Mouse (Mus musculus): Measurements from ENCODE around the gene Csnk1g1. TPM values are rescaled to one million over a fixed set of nuclear protein-coding genes. Genes with fewer than 3 reads are reported as not detected.

The Csnk1g1 gene
- polyA plus RNA-seq, 1 experiment from 2014 or later: 8.4 TPM

DNA sequence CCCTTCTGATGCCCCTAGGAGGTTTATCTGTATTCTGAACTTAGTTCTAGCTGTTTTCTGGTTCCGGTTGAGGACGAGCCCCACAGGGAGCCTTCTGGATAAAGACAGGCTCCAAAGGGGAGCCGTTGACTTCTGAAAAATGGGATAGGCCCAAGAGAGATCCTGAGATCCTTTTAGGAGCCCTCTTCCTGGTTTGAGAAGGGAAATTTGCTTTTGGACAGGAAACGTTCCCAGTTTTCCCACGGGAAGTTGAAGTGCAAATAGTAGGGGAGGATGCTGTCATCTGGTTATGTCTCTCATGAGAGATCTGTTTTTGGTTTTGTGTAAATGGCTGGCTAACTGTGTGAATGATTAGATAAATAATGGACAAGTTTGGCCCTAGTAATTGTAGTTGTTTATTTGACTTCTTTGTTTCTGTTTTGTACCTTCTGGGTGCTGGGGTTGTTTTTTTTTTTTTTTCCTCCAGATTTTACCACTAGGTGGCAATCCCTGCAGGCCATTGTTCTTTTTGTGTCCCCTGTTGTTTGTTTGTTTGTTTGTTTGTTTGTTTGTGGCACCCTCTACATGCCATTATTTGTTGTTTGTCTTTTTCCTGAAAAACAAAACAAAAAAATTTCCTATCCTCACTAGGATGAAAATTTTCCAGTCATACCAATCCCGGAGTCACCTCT, 141.3 kb downstream of the Csnk1g1 start:
- no peaks in the 10 kb centered on the region for H3K9me3 ChIP-seq (replicated peaks; ENCODE audit: low read length)
- no peak for ATAC-seq (replicated peaks; ENCODE audit: low FRiP score, low read depth)
- H3K4me2 ChIP-seq (ENCODE audit: low read length): no peak overlapping the region
- peak; percentile 38; the same call in 1 of the 2 replicates for TF ChIP-seq CTCF (IDR thresholded peaks at IDR 0.05; ENCODE audit: low read depth)
- no peaks in the 10 kb centered on the region for H3K36me3 ChIP-seq (ENCODE audit: insufficient read depth, low read length)
- no peak overlapping the region for H3K4me3 ChIP-seq (replicated peaks; ENCODE audit: low read depth, low read length)
- H3K9ac ChIP-seq (ENCODE audit: low read depth, low read length): no peak overlapping the region
- no peaks in the 10 kb centered on the region for H3K27me3 ChIP-seq (ENCODE audit: insufficient read depth, low read length)
- H3K4me1 ChIP-seq (replicated peaks; ENCODE audit: insufficient read depth, low read length): peaks cover 9% of the 10 kb centered on the region
- no peak for DNase-seq (ENCODE audit: low spot score)
- 58% methylated on average over 6 of the region's 6 CpGs for WGBS
- peak overlapping the region; percentile 50; the same call in 1 of the 2 replicates for H3K27ac ChIP-seq

- 69% methylated on average over 4 of the region's 4 CpGs for WGBS
- DNase-seq (ENCODE audit: low spot score): no peak
These were observed 142.8 kb downstream of the Csnk1g1 start for GRCm38 (mm10) chr9:66051493-66051892.

DNA sequence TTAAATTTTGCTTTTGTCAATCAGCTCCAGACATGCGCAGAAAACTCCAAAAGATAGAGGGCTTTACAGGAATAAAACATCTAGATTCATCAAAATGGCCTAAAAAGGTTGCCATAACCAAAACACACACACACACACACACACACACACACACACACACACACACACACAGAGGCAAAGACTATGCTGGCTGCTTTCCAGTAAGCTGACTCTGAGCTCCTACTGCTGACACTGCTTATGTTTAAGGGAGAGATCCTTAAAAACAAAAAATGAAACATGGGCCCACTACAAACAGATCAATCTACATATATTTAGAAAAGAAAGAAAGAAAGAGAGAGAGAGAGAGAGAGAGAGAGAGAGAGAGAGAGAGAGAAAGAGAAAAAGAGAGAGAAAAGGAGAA, 144.0 kb downstream of the Csnk1g1 start:
- Histone ChIP-seq H3K36me3 (ENCODE audit: insufficient read depth, low read length) (no peaks in the 10 kb centered on the region), H3K9ac (ENCODE audit: low read depth, low read length) (no peak overlapping the region), H3K27me3 (ENCODE audit: insufficient read depth, low read length) (no peaks in the 10 kb centered on the region), H3K4me1 (replicated peaks; ENCODE audit: insufficient read depth, low read length) (peaks cover 9% of the 10 kb centered on the region), H3K4me3 (replicated peaks; ENCODE audit: low read depth, low read length) (no peak overlapping the region), H3K4me2 (ENCODE audit: low read length) (no peak overlapping the region), H3K27ac (no peak overlapping the region), H3K9me3 (replicated peaks; ENCODE audit: low read length) (no peaks in the 10 kb centered on the region)
- ATAC-seq (replicated peaks; ENCODE audit: low FRiP score, low read depth): no peak
- TF ChIP-seq CTCF (IDR thresholded peaks at IDR 0.05; ENCODE audit: low read depth): no peak
- no peak for DNase-seq (ENCODE audit: low spot score)
- 87% methylated on average over 1 of the region's 1 CpGs for WGBS

More at GRCm38 (mm10) chr9:66051493-66051892, 142.8 kb downstream of the Csnk1g1 start:
- no peak for ATAC-seq (replicated peaks; ENCODE audit: low FRiP score, low read depth)
- no peaks in the 10 kb centered on the region for H3K9me3 ChIP-seq (replicated peaks; ENCODE audit: low read length)
- H3K27ac ChIP-seq: no peak overlapping the region
- H3K4me3 ChIP-seq (replicated peaks; ENCODE audit: low read depth, low read length): no peak overlapping the region
- no peaks in the 10 kb centered on the region for H3K36me3 ChIP-seq (ENCODE audit: insufficient read depth, low read length)
- no peak for TF ChIP-seq CTCF (IDR thresholded peaks at IDR 0.05; ENCODE audit: low read depth)
- no peak overlapping the region for H3K9ac ChIP-seq (ENCODE audit: low read depth, low read length)
- no peaks in the 10 kb centered on the region for H3K27me3 ChIP-seq (ENCODE audit: insufficient read depth, low read length)
- H3K4me1 ChIP-seq (replicated peaks; ENCODE audit: insufficient read depth, low read length): peaks cover 9% of the 10 kb centered on the region
- H3K4me2 ChIP-seq (ENCODE audit: low read length): no peak overlapping the region

- DNase-seq (ENCODE audit: low spot score) (no peak), ATAC-seq (replicated peaks; ENCODE audit: low FRiP score, low read depth) (no peak)
- H3K27ac ChIP-seq: no peak overlapping the region
These were observed 144.9 kb downstream of the Csnk1g1 start for GRCm38 (mm10) chr9:66053620-66054019.

GRCm38 (mm10) chr9:66059583-66060307, 151.0 kb downstream of the Csnk1g1 start, which contains the start of gene Ppib:
Gene Ppib (plus strand): TSS chr9:66060222.
- 2% methylated on average over 46 of the region's 51 CpGs for WGBS
- H3K36me3 ChIP-seq (ENCODE audit: insufficient read depth, low read length): peaks cover 22% of the 10 kb centered on the region
- DNase-seq (ENCODE audit: low spot score) (peak; percentile 98), ATAC-seq (replicated peaks; ENCODE audit: low FRiP score, low read depth) (peak; percentile 97)
- TF ChIP-seq CTCF (IDR thresholded peaks at IDR 0.05; ENCODE audit: low read depth): peak; percentile 44; the same call in 1 of the 2 replicates
- H3K9me3 ChIP-seq (replicated peaks; ENCODE audit: low read length): no peaks in the 10 kb centered on the region
- H3K4me1 ChIP-seq (replicated peaks; ENCODE audit: insufficient read depth, low read length): no peaks in the 10 kb centered on the region
- peak within 1 kb of the TSS; percentile 73 for H3K4me2 ChIP-seq (ENCODE audit: low read length)
- H3K27me3 ChIP-seq (ENCODE audit: insufficient read depth, low read length): no peaks in the 10 kb centered on the region
- peak within 1 kb of the TSS; percentile 85 for H3K9ac ChIP-seq (ENCODE audit: low read depth, low read length)
- peak within 1 kb of the TSS; percentile 86 for H3K27ac ChIP-seq
- H3K4me3 ChIP-seq (replicated peaks; ENCODE audit: low read depth, low read length): peak within 1 kb of the TSS; percentile 62

More at GRCm38 (mm10) chr9:66053620-66054019, 144.9 kb downstream of the Csnk1g1 start:
- TF ChIP-seq CTCF (IDR thresholded peaks at IDR 0.05; ENCODE audit: low read depth): peak; percentile 38; the same call in 1 of the 2 replicates
- Histone ChIP-seq H3K9me3 (replicated peaks; ENCODE audit: low read length) (no peaks in the 10 kb centered on the region), H3K4me1 (replicated peaks; ENCODE audit: insufficient read depth, low read length) (peaks cover 9% of the 10 kb centered on the region), H3K4me3 (replicated peaks; ENCODE audit: low read depth, low read length) (no peak overlapping the region), H3K4me2 (ENCODE audit: low read length) (no peak overlapping the region), H3K9ac (ENCODE audit: low read depth, low read length) (no peak overlapping the region), H3K27me3 (ENCODE audit: insufficient read depth, low read length) (no peaks in the 10 kb centered on the region), H3K36me3 (ENCODE audit: insufficient read depth, low read length) (no peaks in the 10 kb centered on the region)
- WGBS: 51% methylated on average over 1 of the region's 1 CpGs

DNA sequence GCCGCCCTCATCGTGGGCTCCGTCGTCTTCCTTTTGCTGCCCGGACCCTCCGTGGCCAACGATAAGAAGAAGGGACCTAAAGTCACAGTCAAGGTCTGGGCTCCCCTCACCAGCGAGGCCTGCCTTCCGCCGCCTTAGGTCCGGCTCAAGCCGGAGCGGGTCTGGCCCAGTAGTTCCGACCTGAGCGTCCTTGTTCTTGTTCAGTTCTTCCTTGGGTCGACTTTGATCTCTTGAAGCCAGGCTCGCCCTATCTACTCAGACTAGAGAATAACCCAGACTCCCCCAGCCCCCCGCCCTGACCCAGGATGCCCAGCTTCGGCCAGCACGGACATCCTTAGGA, 151.6 kb downstream of the Csnk1g1 start:
- peak overlapping the region; percentile 85 for H3K9ac ChIP-seq (ENCODE audit: low read depth, low read length)
- peak overlapping the region; percentile 62 for H3K4me3 ChIP-seq (replicated peaks; ENCODE audit: low read depth, low read length)
- peak overlapping the region; percentile 73 for H3K4me2 ChIP-seq (ENCODE audit: low read length)
- DNase-seq (ENCODE audit: low spot score): no peak
- H3K36me3 ChIP-seq (ENCODE audit: insufficient read depth, low read length): peaks cover 25% of the 10 kb centered on the region
- ATAC-seq (replicated peaks; ENCODE audit: low FRiP score, low read depth): peak; percentile 78
- H3K9me3 ChIP-seq (replicated peaks; ENCODE audit: low read length): no peaks in the 10 kb centered on the region
- no peaks in the 10 kb centered on the region for H3K4me1 ChIP-seq (replicated peaks; ENCODE audit: insufficient read depth, low read length)
- peak overlapping the region; percentile 86 for H3K27ac ChIP-seq
- TF ChIP-seq CTCF (IDR thresholded peaks at IDR 0.05; ENCODE audit: low read depth): no peak
- WGBS: 0% methylated on average over 19 of the region's 20 CpGs
- H3K27me3 ChIP-seq (ENCODE audit: insufficient read depth, low read length): no peaks in the 10 kb centered on the region
